Mouse (Mus musculus) 416B (cell line): ENCODE results near the gene Grm6.

Source experiments
- DNase-seq: peaks from one replicate; pipeline ENCODE4 v3.0.0; 2011; ENCODE audit warnings: low read depth

Gene Grm6

DNA sequence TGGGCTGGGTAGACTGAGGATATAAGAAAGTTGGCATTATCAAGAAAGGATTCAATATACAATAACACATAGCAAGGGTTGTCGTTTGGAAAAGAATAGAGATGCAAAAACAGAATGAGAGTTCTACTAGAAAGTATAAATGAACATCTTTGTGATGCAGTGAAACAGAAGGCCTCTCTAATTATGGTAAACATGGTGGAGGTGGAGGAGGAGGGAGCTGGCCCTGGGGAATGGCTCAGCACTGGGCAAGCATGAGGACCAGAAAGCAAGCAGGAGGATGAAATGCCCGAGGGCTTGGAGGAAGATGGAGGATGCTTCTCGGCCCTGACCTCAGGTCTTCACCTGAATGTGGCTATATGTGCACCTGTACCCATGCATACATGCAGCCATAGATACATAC is 64.0 kb downstream of the Grm6 start:
- DNase-seq: no peak
